ENCODE assay signal across 20 mouse cellular contexts in the genomic region with DNA sequence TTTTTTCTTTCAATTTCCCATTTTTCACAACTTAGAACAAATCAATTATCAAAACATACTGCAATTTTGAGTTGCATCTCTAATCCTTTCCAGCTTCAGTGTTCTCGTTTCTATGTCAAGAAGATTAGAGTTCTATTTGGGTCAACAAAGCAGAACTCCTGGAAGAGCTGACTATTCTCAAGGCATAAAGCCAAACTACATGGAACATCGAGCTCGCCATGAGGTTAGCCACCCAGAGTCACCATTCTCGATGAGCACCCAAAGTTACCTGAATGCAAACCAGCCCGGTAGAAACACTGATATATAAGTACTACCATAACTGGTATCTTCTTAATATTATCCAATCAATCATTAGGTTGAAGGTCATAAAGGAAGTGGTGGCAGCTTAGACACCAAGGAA. TPM values are rescaled to one million over a fixed set of nuclear protein-coding genes. Genes with fewer than 3 reads are reported as not detected.
DNase-seq lines count a peak whose midpoint lies in the region; ATAC-seq and TF ChIP-seq lines count a peak whose summit lies in the region.
"Had no signal": no experiment of that assay in that cellular context is flagged by ENCODE, and none has a peak within 500 bp of the region (broad histone marks: within the 10 kb centered on the region; RNA-seq: fewer than 3 reads in every experiment).

No protein-coding gene starts in this region.

- H3K27me3 ChIP-seq in heart, embryonic 11.5 days (ENCODE audit: control insufficient read depth, insufficient read depth, low read length), result no peaks in the 10 kb centered on the region
- no peaks in the 10 kb centered on the region for H3K27me3 ChIP-seq in kidney, adult 2 months (replicated peaks; ENCODE audit: control insufficient read depth, insufficient read depth, low read length)
- no peaks in the 10 kb centered on the region for H3K27me3 ChIP-seq in kidney, embryonic 14.5 days (ENCODE audit: control insufficient read depth, insufficient read depth, low read length)
- H3K27me3 ChIP-seq: CH12.LX, Patski had no signal

- no peaks in the 10 kb centered on the region for H3K9me3 ChIP-seq in heart, embryonic 11.5 days (replicated peaks; ENCODE audit: control insufficient read depth, low read length)
- no peaks in the 10 kb centered on the region for H3K9me3 ChIP-seq in kidney, embryonic 14.5 days (ENCODE audit: control insufficient read depth, low read length)

- TF ChIP-seq POLR2A in kidney, adult 2 months (IDR thresholded peaks at IDR 0.05; ENCODE audit: low read depth, low read length), result no peak

- no peak for ATAC-seq in heart, embryonic 11.5 days (replicated peaks; ENCODE audit: insufficient number of reproducible peaks, low FRiP score, low TSS enrichment)
- no peak for ATAC-seq in kidney, embryonic 14.5 days (ENCODE audit: low FRiP score, low TSS enrichment)
- ATAC-seq: activated CD4-positive, CD25-positive, alpha-beta regulatory T cell, adult 4 months; CD4-positive, CD25-positive, alpha-beta regulatory T cell, adult 4 months; Patski had no signal

- 86% methylated on average over 5 of the region's 5 CpGs for WGBS in heart, embryonic 11.5 days (ENCODE audit: insufficient replicate concordance)
- WGBS in kidney, adult 2 months, result 74% methylated on average over 5 of the region's 5 CpGs
- WGBS in kidney, embryonic 14.5 days, result 92% methylated on average over 5 of the region's 5 CpGs

- no peak overlapping the region for H3K27ac ChIP-seq in heart, embryonic 11.5 days (ENCODE audit: low read depth, low read length)
- H3K27ac ChIP-seq in kidney, adult 2 months (ENCODE audit: insufficient read depth, low read depth, low read length), result no peak overlapping the region
- no peak overlapping the region for H3K27ac ChIP-seq in kidney, embryonic 14.5 days (ENCODE audit: low read depth, low read length)

- H3K9ac ChIP-seq in heart, embryonic 11.5 days (ENCODE audit: low read depth, low read length), result no peak overlapping the region
- H3K9ac ChIP-seq in kidney, embryonic 14.5 days (ENCODE audit: low read depth, low read length), result no peak overlapping the region

- peak; percentile 74 for DNase-seq in heart, adult 11 months
- peak; percentile 53 for DNase-seq in kidney, adult 2 months
- DNase-seq: adrenal gland, adult 2 months; adrenal gland, adult 8-10 months; adrenal gland, postnatal 10 days; adrenal gland, postnatal 14 days; adrenal gland, postnatal 25 days; adrenal gland, postnatal 36 days; B cell, adult 2 months; cerebellum, adult 11 months; cerebellum, adult 11-12 months; cerebellum, adult 18-20 months had no signal

- H3K4me2 ChIP-seq in heart, embryonic 11.5 days, result no peak overlapping the region
- H3K4me2 ChIP-seq in kidney, embryonic 14.5 days (replicated peaks; ENCODE audit: low read depth, low read length), result no peak overlapping the region

- TF ChIP-seq CTCF in kidney, adult 2 months (conservative IDR thresholded peaks at IDR 0.05; ENCODE audit: insufficient read depth, insufficient read length, low read depth, low read length), result no peak

- H3K4me1 ChIP-seq in heart, embryonic 11.5 days (ENCODE audit: control insufficient read depth, insufficient read depth, low read length), result 0 out of 2 replicates have a peak, but pooled peaks cover 3% of the 10 kb centered on the region
- H3K4me1 ChIP-seq in kidney, adult 2 months (ENCODE audit: control insufficient read depth, insufficient read depth, low read length), result peaks cover 9% of the 10 kb centered on the region; the same call in 1 of the 2 replicates
- H3K4me1 ChIP-seq in kidney, embryonic 14.5 days (ENCODE audit: control insufficient read depth, insufficient read depth, low read length), result no peaks in the 10 kb centered on the region

- no peaks in the 10 kb centered on the region for H3K36me3 ChIP-seq in heart, embryonic 11.5 days (ENCODE audit: control insufficient read depth, insufficient read depth, low read length)
- H3K36me3 ChIP-seq in kidney, adult 2 months (ENCODE audit: control insufficient read depth, insufficient read depth, low read length), result no peaks in the 10 kb centered on the region
- H3K36me3 ChIP-seq in kidney, embryonic 14.5 days (ENCODE audit: control insufficient read depth, insufficient read depth, low read length), result no peaks in the 10 kb centered on the region
- H3K36me3 ChIP-seq: G1E had no signal

- H3K4me3 ChIP-seq in heart, embryonic 11.5 days (ENCODE audit: low read depth, low read length), result no peak overlapping the region
- no peak overlapping the region for H3K4me3 ChIP-seq in kidney, adult 2 months (ENCODE audit: insufficient read depth, low read depth, low read length)
- no peak overlapping the region for H3K4me3 ChIP-seq in kidney, embryonic 14.5 days (ENCODE audit: low read length)

RNA-seq across cellular contexts. Expression of a gene that starts 5.0 kb away (rescaled TPM):
- polyA plus RNA-seq in heart, embryonic 11.5 days (2014; fragmentation: Nextera tagmentation; extraction: Ambion mirVana), result 27.5 and 33.7 TPM in 2 replicates
- polyA plus RNA-seq in kidney, adult 2 months (2012; rRNA removed), result 46.5 and 47.1 TPM in 2 replicates
- polyA plus RNA-seq in kidney, embryonic 14.5 days (2014; fragmentation: Nextera tagmentation; extraction: Ambion mirVana), result 25.9 and 32.1 TPM in 2 replicates

RNA-seq across cellular contexts. Expression of a gene that starts 10.4 kb away (rescaled TPM):
- 0.72 and 0.73 TPM in 2 replicates for polyA plus RNA-seq in heart, embryonic 11.5 days (2014; fragmentation: Nextera tagmentation; extraction: Ambion mirVana)
- polyA plus RNA-seq in kidney, adult 2 months (2012; rRNA removed), result 0.10 and 0.45 TPM in 2 replicates
- polyA plus RNA-seq in kidney, embryonic 14.5 days (2014; fragmentation: Nextera tagmentation; extraction: Ambion mirVana), result 0.35 and 0.71 TPM in 2 replicates
- polyA plus RNA-seq: activated CD4-positive, CD25-positive, alpha-beta regulatory T cell, adult 4 months; C2C12; CD4-positive, CD25-positive, alpha-beta regulatory T cell, adult 4 months; G1E had no signal
